Mouse (Mus musculus) liver, embryonic 11.5 days (tissue): ENCODE results near the gene Ncoa6. TPM values are rescaled to one million over a fixed set of nuclear protein-coding genes. Genes with fewer than 3 reads are reported as not detected.

Experiments
- ATAC-seq: fragments of 200-750 bp; cut with Nextera tagmentation; replicated peaks from 2 replicates; pipeline ENCODE4 v1.8.0; 2017; ENCODE audit warnings: moderate number of reproducible peaks, mild to moderate bottlenecking, moderate TSS enrichment, moderate library complexity; ENCODE audit not compliant: low FRiP score
- DNase-seq: peaks from one replicate; pipeline ENCODE4 v3.0.0-alpha.2; 2017; ENCODE audit warnings: low spot score
- H3K27ac ChIP-seq: fragments of 300-500 bp; sonication (generic); 2 replicates; pipeline ENCODE4 v1.5.1; 2014; ENCODE audit warnings: mild to moderate bottlenecking, low read depth, low read length, control low read depth
- H3K27me3 ChIP-seq: fragments of 300-500 bp; sonication (generic); replicated peaks from 2 replicates; pipeline ENCODE4 v1.6.1; 2014; ENCODE audit warnings: low read length, mixed read lengths; ENCODE audit not compliant: control insufficient read depth, insufficient read depth
- H3K36me3 ChIP-seq: fragments of 300-500 bp; sonication (generic); 2 replicates; pipeline ENCODE4 v1.6.1; 2014; ENCODE audit warnings: mild to moderate bottlenecking, low read length, moderate library complexity, mixed read lengths; ENCODE audit not compliant: control insufficient read depth, insufficient read depth
- H3K4me1 ChIP-seq: fragments of 300-500 bp; sonication (generic); replicated peaks from 2 replicates; pipeline ENCODE4 v1.6.1; 2014; ENCODE audit warnings: low read length, mixed read lengths; ENCODE audit not compliant: control insufficient read depth, insufficient read depth
- H3K4me2 ChIP-seq: fragments of 300-500 bp; sonication (generic); 2 replicates; pipeline ENCODE4 v1.6.1; 2014; ENCODE audit warnings: mild to moderate bottlenecking, control low read depth, moderate library complexity
- H3K4me3 ChIP-seq: fragments of 300-500 bp; sonication (generic); 2 replicates; pipeline ENCODE4 v1.5.1; 2014; ENCODE audit warnings: low read depth, low read length, control low read depth
- H3K9ac ChIP-seq: fragments of 300-500 bp; sonication (generic); 2 replicates; pipeline ENCODE4 v1.6.1; 2014; ENCODE audit warnings: low read depth, low read length, control low read depth
- H3K9me3 ChIP-seq: fragments of 300-500 bp; sonication (generic); 2 replicates; pipeline ENCODE4 v1.6.1; 2016; ENCODE audit warnings: low read length, inconsistent platforms, mixed read lengths; ENCODE audit not compliant: control insufficient read depth
- WGBS: fragments of 180-500 bp; shearing (Covaris S2); extraction: QIAGEN DNeasy Blood & Tissue Kit; methylation state at CpG from one replicate; pipeline ENCODE4 v1.1.7; 2014; 5-methylcytosine and 5-hydroxymethylcytosine counted together
- polyA plus RNA-seq: library from polyadenylated mRNA; unstranded; fragments of >200 nt; fragmentation: Nextera tagmentation; extraction: Ambion mirVana; gene quantifications from 2 replicates; pipeline ENCODE4 v1.2.1, GENCODE M21; 2014

The Ncoa6 gene
- polyA plus RNA-seq, 1 experiment from 2014 or later = 20.7 TPM

DNA sequence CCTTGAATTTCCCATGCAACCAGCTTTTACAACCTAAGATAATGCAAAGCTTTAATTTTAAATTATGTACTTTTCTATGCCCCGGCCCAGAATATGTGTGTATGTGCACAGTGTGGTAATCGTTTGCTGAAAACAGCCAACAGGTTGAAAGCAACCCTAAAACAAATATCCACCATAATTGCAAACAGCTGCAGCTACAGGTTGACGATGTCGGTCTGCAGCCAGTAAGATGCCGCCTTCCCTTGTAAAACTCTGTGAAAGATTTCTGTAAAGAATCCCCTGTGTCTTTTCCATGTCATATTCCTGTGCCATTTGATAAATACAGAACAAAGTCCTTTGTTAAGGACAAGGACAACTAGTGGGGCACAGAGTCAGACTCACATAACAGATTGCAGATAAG, 79.1 kb downstream of the Ncoa6 start:
- Histone ChIP-seq H3K9ac (no peak overlapping the region), H3K36me3 (peaks cover 6% of the 10 kb centered on the region; the same call in 1 of the 2 replicates), H3K4me2 (no peak overlapping the region), H3K4me3 (no peak overlapping the region), H3K27me3 (no peaks in the 10 kb centered on the region), H3K4me1 (no peaks in the 10 kb centered on the region), H3K9me3 (no peaks in the 10 kb centered on the region), H3K27ac (no peak overlapping the region)
- 82% methylated on average over 5 of the region's 5 CpGs for WGBS
- no peak for DNase-seq
- ATAC-seq = no peak

DNA sequence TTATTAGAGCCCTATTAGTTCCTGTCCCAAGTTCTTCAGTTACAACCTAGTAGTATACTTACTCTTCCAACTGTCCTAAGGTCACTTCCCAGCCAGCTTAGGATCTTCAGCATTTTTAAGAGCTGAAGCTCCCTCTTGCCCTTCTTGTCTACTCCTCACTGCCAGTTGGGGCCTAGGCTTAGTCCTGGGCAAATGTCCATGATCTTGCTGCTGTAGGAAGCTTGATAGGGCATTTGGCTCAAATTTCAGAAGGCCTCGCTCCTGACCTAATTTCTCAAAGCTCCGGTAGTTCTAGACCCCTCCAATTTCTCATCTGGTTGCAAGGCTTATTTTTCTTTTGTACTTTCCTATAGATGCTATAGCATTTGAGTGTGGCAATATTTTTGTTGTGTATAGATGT, 85.1 kb downstream of the Ncoa6 start:
- H3K4me3 ChIP-seq = no peak overlapping the region
- H3K4me1 ChIP-seq = no peaks in the 10 kb centered on the region
- no peak overlapping the region for H3K27ac ChIP-seq
- no peak overlapping the region for H3K9ac ChIP-seq
- DNase-seq (no peak), ATAC-seq (no peak)
- no peak overlapping the region for H3K4me2 ChIP-seq
- H3K36me3 ChIP-seq = peaks cover 10% of the 10 kb centered on the region; the same call in 1 of the 2 replicates
- no peaks in the 10 kb centered on the region for H3K27me3 ChIP-seq
- no peaks in the 10 kb centered on the region for H3K9me3 ChIP-seq
- WGBS = 90% methylated on average over 2 of the region's 2 CpGs

- no peaks in the 10 kb centered on the region for H3K4me1 ChIP-seq
- 55% methylated on average over 4 of the region's 4 CpGs for WGBS
These were observed 86.6 kb downstream of the Ncoa6 start for GRCm38 (mm10) chr2:155387052-155387451.

DNA sequence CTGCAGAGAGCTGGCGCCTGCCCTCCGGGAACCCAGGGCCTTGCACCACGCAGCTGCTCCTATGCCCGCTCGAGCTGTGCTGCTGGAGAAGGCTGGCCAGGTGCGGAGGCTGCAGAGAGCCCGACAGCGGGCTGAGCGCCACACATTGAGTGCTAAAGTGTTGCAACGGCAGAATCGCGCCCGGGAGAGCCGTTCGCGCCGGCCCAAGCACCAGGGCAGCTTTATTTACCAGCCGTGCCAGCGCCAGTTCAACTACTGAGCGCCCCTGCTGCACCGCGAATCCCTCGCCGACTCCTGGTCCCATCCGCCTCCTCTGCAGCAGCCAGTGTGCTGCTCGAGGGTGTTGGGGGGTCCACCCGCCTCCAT, 87.2 kb downstream of the Ncoa6 start:
- Histone ChIP-seq H3K36me3 (peaks cover 10% of the 10 kb centered on the region; the same call in 1 of the 2 replicates), H3K9me3 (no peaks in the 10 kb centered on the region), H3K27me3 (no peaks in the 10 kb centered on the region), H3K4me1 (no peaks in the 10 kb centered on the region), H3K9ac (no peak overlapping the region), H3K4me3 (no peak overlapping the region), H3K27ac (no peak overlapping the region), H3K4me2 (no peak overlapping the region)
- DNase-seq (no peak), ATAC-seq (no peak)
- WGBS = 20% methylated on average over 27 of the region's 27 CpGs

More at GRCm38 (mm10) chr2:155387052-155387451, 86.6 kb downstream of the Ncoa6 start:
- no peaks in the 10 kb centered on the region for H3K27me3 ChIP-seq
- H3K27ac ChIP-seq = no peak overlapping the region
- no peak overlapping the region for H3K4me2 ChIP-seq
- no peak for DNase-seq
- H3K9me3 ChIP-seq = no peaks in the 10 kb centered on the region
- no peak overlapping the region for H3K4me3 ChIP-seq
- H3K9ac ChIP-seq = no peak overlapping the region
- peaks cover 10% of the 10 kb centered on the region; the same call in 1 of the 2 replicates for H3K36me3 ChIP-seq
- no peak for ATAC-seq

DNA sequence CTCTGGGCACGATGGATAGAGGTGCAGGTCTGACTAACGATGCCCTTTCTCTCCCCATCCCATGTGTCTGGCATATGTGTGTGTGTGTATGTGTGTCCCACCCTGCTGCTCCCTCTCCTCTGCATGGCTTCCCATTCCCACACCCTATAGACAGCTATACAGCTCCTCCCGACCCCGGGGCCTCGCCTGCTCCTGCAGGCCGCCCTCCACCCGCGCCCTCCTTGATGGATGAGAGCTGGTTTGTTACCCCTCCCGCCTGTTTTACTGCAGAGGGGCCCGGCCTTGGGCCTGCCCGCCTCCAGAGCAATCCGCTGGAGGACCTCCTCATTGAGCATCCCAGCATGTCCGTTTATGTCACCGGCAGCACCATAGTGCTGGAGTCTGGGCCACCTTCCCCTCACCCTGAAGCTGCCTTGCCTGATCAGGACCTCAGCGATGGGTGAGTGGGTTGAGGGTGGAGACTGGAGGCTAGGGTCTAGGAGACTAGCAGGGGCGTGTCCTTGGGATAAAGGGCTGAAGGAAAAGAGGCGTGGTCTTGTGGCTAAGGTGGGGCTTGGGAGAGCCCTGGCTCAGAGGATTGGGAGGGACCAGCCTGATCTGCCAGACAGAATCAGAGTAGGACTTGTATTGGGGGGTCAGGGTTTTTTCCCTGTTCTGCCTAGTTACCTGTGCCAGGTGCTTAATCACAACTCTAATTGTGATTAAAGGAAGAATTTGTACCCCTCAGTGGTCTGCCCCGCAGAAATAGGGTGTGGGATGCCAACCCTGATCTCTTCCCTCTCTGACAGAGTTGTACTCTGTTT, 87.8 kb downstream of the Ncoa6 start:
- Histone ChIP-seq H3K9me3 (no peaks in the 10 kb centered on the region), H3K27me3 (peaks cover 1% of the 10 kb centered on the region), H3K9ac (no peak overlapping the region), H3K4me1 (peaks cover 2% of the 10 kb centered on the region; the same call in 1 of the 2 replicates), H3K4me2 (no peak overlapping the region), H3K27ac (no peak overlapping the region), H3K4me3 (no peak overlapping the region), H3K36me3 (peaks cover 10% of the 10 kb centered on the region; the same call in 1 of the 2 replicates)
- 56% methylated on average over 18 of the region's 18 CpGs for WGBS
- DNase-seq (no peak), ATAC-seq (no peak)

DNA sequence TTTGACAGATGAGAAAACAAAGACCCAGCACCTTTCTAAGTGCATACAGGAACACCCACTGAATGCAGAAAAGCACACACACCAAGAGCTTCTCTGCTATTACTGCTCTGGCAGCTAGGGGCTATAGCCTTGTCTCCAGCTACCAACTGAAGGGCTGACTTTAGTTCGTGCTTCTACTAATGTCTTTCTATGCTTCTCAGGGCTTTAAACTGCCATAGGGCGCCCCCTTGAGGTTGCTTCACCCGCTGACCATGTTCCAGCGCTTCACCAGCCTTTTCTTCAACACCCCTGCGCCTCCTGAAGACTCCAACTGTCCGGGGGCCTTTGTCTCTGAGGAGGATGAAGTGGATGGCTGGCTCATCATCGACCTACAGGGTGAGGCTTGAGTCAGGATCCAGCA, 88.6 kb downstream of the Ncoa6 start:
- H3K36me3 ChIP-seq = peaks cover 10% of the 10 kb centered on the region; the same call in 1 of the 2 replicates
- 26% methylated on average over 7 of the region's 7 CpGs for WGBS
- H3K4me2 ChIP-seq = no peak overlapping the region

GRCm38 (mm10) chr2:155382791-155383438, 90.8 kb downstream of the Ncoa6 start:
- H3K9ac ChIP-seq = no peak overlapping the region
- 74% methylated on average over 2 of the region's 2 CpGs for WGBS
- H3K27me3 ChIP-seq = peaks cover 18% of the 10 kb centered on the region
- peaks cover 3% of the 10 kb centered on the region; the same call in 1 of the 2 replicates for H3K4me1 ChIP-seq
- no peak for ATAC-seq
- H3K4me2 ChIP-seq = peak overlapping the region; percentile 94
- no peak overlapping the region; the same call in 1 of the 2 replicates for H3K4me3 ChIP-seq
- H3K9me3 ChIP-seq = no peaks in the 10 kb centered on the region
- H3K36me3 ChIP-seq = no peaks in the 10 kb centered on the region
- no peak for DNase-seq
- no peak overlapping the region for H3K27ac ChIP-seq

More for the DNA sequence above, 88.6 kb downstream of the Ncoa6 start:
- H3K4me3 ChIP-seq = no peak overlapping the region
- H3K9me3 ChIP-seq = no peaks in the 10 kb centered on the region
- H3K27ac ChIP-seq = no peak overlapping the region
- H3K27me3 ChIP-seq = peaks cover 10% of the 10 kb centered on the region
- no peak overlapping the region for H3K9ac ChIP-seq
- peaks cover 3% of the 10 kb centered on the region; the same call in 1 of the 2 replicates for H3K4me1 ChIP-seq
- ATAC-seq = 0 out of 2 replicates have a peak, but pooled peaks have one; percentile 14
- DNase-seq = peak; percentile 70

GRCm38 (mm10) chr2:155382332-155382700, 91.4 kb downstream of the Ncoa6 start:
- Histone ChIP-seq H3K4me2 (peak overlapping the region; percentile 94), H3K27me3 (peaks cover 18% of the 10 kb centered on the region), H3K36me3 (no peaks in the 10 kb centered on the region), H3K27ac (no peak overlapping the region), H3K4me1 (peaks cover 3% of the 10 kb centered on the region; the same call in 1 of the 2 replicates), H3K9me3 (no peaks in the 10 kb centered on the region), H3K9ac (no peak overlapping the region; the same call in 1 of the 2 replicates), H3K4me3 (peak overlapping the region; percentile 83)
- DNase-seq (no peak), ATAC-seq (peak; percentile 10; the same call in 1 of the 2 replicates)
- 29% methylated on average over 6 of the region's 6 CpGs for WGBS
